Mouse (Mus musculus): Measurements from ENCODE around the gene AI182371. TPM values are rescaled to one million over a fixed set of nuclear protein-coding genes. Genes with fewer than 3 reads are reported as not detected.

Gene AI182371
- under 1 TPM in 1 of 2 experiments, not detected in 1; 0.25 TPM for total RNA-seq (2021)
- long read RNA-seq = 0 reads

GRCm38 (mm10) chr2:35101443-35101842 lies at the start of gene AI182371:
TSS of gene AI182371 (minus strand) at chr2:35101543.
- no peak for DNase-seq (ENCODE audit: low spot score in 2 of 2)

GRCm38 (mm10) chr2:35148806-35149205 lies 47.5 kb upstream of the AI182371 start:
- no peak for DNase-seq (ENCODE audit: low spot score in 2 of 2)

GRCm38 (mm10) chr2:35141673-35142072 lies 40.3 kb upstream of the AI182371 start:
- DNase-seq (ENCODE audit: low spot score in 2 of 2) = no peak

- DNase-seq (ENCODE audit: low spot score in 2 of 2) = no peak
Measured at GRCm38 (mm10) chr2:35138576-35138975, 37.2 kb upstream of the AI182371 start.

GRCm38 (mm10) chr2:35133891-35134290 lies 32.5 kb upstream of the AI182371 start:
- no peak for DNase-seq (ENCODE audit: low spot score in 2 of 2)

GRCm38 (mm10) chr2:35132662-35133055 lies 31.3 kb upstream of the AI182371 start:
- no peak for DNase-seq (ENCODE audit: low spot score in 2 of 2)

- DNase-seq (ENCODE audit: low spot score in 2 of 2) = peak; percentile 89 to 99
Measured at GRCm38 (mm10) chr2:35131991-35132661, 30.8 kb upstream of the AI182371 start.

- no peak for DNase-seq (ENCODE audit: low spot score in 2 of 2)
Measured at GRCm38 (mm10) chr2:35131491-35131890, 30.1 kb upstream of the AI182371 start.

- no peak for DNase-seq (ENCODE audit: low spot score in 2 of 2)
Measured at GRCm38 (mm10) chr2:35124716-35125115, 23.4 kb upstream of the AI182371 start.

- no peak for DNase-seq (ENCODE audit: low spot score in 2 of 2)
Measured at GRCm38 (mm10) chr2:35110521-35110920, 9.2 kb upstream of the AI182371 start.

GRCm38 (mm10) chr2:35109924-35110304 lies 8.6 kb upstream of the AI182371 start:
- no peak for DNase-seq (ENCODE audit: low spot score in 2 of 2)

- DNase-seq (ENCODE audit: low spot score in 2 of 2) = peak; percentile 88 to 95
Measured at GRCm38 (mm10) chr2:35109141-35109923, 8.0 kb upstream of the AI182371 start, which contains the start of gene Cntrl. TSS of gene Cntrl (plus strand) at chr2:35109492.

GRCm38 (mm10) chr2:35108712-35109111 lies 7.4 kb upstream of the AI182371 start:
- peak; percentile 21 to 68 for DNase-seq (ENCODE audit: low spot score in 2 of 2)

GRCm38 (mm10) chr2:35107984-35108635 lies 6.8 kb upstream of the AI182371 start:
- DNase-seq (ENCODE audit: low spot score in 2 of 2) = peak in 1 of 2 experiments; percentile 14

- DNase-seq (ENCODE audit: low spot score in 2 of 2) = no peak
Measured at GRCm38 (mm10) chr2:35104843-35105242, 3.5 kb upstream of the AI182371 start.

- DNase-seq (ENCODE audit: low spot score in 2 of 2) = no peak
Measured at GRCm38 (mm10) chr2:35103558-35103957, 2.2 kb upstream of the AI182371 start.

GRCm38 (mm10) chr2:35102777-35103176 lies 1.4 kb upstream of the AI182371 start:
- DNase-seq (ENCODE audit: low spot score in 2 of 2) = no peak

- DNase-seq (ENCODE audit: low spot score in 2 of 2) = no peak
Measured at GRCm38 (mm10) chr2:35100529-35100928, 814 bp downstream of the AI182371 start.

- peak; percentile 31 to 53 for DNase-seq (ENCODE audit: low spot score in 2 of 2)
Measured at GRCm38 (mm10) chr2:35087418-35087817, 13.9 kb downstream of the AI182371 start.

GRCm38 (mm10) chr2:35079166-35079565 lies 22.2 kb downstream of the AI182371 start:
- DNase-seq (ENCODE audit: low spot score in 2 of 2) = no peak

GRCm38 (mm10) chr2:35074328-35074727 lies 27.0 kb downstream of the AI182371 start:
- no peak for DNase-seq (ENCODE audit: low spot score in 2 of 2)

GRCm38 (mm10) chr2:35072547-35072946 lies 28.8 kb downstream of the AI182371 start:
- no peak for DNase-seq (ENCODE audit: low spot score in 2 of 2)
